Mouse (Mus musculus) layer of hippocampus, adult 9-10 months (tissue): ENCODE data around the gene Scrt2.

Experiments used
- DNase-seq: peaks from one replicate; pipeline ENCODE4 v3.0.0; 2022; ENCODE audit warnings: low spot score

Gene Scrt2

GRCm38 (mm10) chr2:152143279-152144157 is 62.2 kb downstream of the Scrt2 start, which contains the start of gene Tcf15:
Gene Tcf15, plus strand, starts transcription at chr2:152143561.
- DNase-seq, result no peak

DNA sequence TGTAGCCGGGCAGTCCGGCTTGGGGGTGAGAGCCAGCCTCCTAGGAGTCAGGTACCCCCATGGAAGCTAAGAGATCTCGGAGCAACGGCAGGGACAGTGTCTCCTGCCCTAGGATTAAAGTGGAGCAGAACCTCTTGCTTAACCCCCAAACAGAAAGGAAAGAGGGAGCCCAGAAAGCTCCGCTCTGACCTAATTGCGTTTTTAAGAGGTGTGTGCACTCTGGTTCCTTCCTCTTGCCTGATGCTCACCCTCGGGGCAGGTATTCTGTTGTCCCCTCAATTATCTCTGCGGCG is 62.8 kb downstream of the Scrt2 start:
- DNase-seq, result no peak

DNA sequence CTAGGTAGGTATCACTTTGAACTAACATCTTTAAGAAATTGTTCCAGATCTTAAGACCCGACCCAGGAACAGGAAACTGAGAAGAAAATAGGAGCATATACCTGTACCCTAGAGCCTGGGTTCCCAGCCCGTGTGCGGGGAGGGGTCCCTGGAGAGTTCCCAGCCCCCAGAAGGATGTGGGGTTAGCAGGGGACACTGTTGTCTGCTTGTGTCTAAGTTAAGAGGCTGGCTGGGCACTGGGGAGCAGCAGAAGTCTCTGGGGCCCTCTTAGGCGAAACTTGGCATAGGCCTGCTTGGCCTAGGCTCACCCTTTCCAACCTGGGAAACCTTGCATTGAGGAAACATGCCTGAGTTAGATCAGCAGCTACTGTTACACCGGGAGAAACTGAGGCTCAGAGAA is 63.2 kb downstream of the Scrt2 start:
- no peak for DNase-seq
